ENCODE assay signal across 14 mouse cellular contexts in the genomic region with DNA sequence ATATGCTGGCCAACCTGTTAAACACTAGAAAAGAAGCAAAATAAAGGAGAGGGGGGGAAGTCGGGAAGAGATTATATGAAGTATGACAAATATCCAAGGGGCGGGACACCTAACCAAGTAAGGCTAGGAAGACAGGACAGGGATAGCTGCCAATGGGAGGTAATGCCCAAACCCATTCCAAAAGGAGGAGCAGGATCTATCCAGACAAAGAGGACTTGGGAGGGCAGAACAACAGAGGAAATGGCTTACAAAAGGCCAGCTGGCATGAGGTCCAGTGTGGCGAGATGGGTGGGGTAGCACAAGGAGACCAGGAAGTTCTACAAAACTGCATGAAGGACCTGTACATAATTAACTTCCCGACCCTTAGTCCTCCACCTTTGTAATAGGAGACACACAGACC.
"Had no signal": no experiment of that assay in that cellular context is flagged by ENCODE, and none has a peak within 500 bp of the region (broad histone marks: within the 10 kb centered on the region; RNA-seq: fewer than 3 reads in every experiment).

No protein-coding gene starts in this region.

- H3K9ac ChIP-seq: intestine, embryonic 15.5 days; liver, embryonic 15.5 days; lung, embryonic 15.5 days; neural tube, embryonic 15.5 days had no signal

- H3K9me3 ChIP-seq: intestine, embryonic 15.5 days; limb, embryonic 10.5 days; liver, embryonic 15.5 days; lung, embryonic 15.5 days; midbrain, embryonic 10.5 days; neural tube, embryonic 15.5 days had no signal

- DNase-seq: kidney, adult 18-20 months; kidney, postnatal 10 days; midbrain, embryonic 14.5 days; right cerebral cortex, adult 18-20 months; right cerebral cortex, postnatal 25 days; thymus, postnatal 36 days had no signal

- ATAC-seq: intestine, embryonic 15.5 days had no signal

- H3K4me3 ChIP-seq: intestine, embryonic 15.5 days; limb, embryonic 10.5 days; liver, embryonic 15.5 days; lung, embryonic 15.5 days; midbrain, embryonic 10.5 days; myocyte; neural tube, embryonic 15.5 days had no signal

- H3K4me1 ChIP-seq: liver, embryonic 15.5 days had no signal

- H3K27ac ChIP-seq: intestine, embryonic 15.5 days; limb, embryonic 10.5 days; liver, embryonic 15.5 days; lung, embryonic 15.5 days; midbrain, embryonic 10.5 days; neural tube, embryonic 15.5 days had no signal

- H3K27me3 ChIP-seq: intestine, embryonic 15.5 days; liver, embryonic 15.5 days; lung, embryonic 15.5 days; neural tube, embryonic 15.5 days had no signal

- H3K4me2 ChIP-seq: intestine, embryonic 15.5 days; liver, embryonic 11.5 days; liver, embryonic 15.5 days; lung, embryonic 15.5 days; neural tube, embryonic 15.5 days had no signal

- H3K36me3 ChIP-seq: intestine, embryonic 15.5 days; limb, embryonic 10.5 days; liver, embryonic 15.5 days; lung, embryonic 15.5 days; midbrain, embryonic 10.5 days; neural tube, embryonic 15.5 days had no signal
